Mouse (Mus musculus): ENCODE measurements at regions not wholly inside any gene's neighbourhood (a gene's known extent, or its start where the extent isn't known, plus 50 kb on each side); places are given as distances from the start of the nearest gene placed in this dataset.

DNA sequence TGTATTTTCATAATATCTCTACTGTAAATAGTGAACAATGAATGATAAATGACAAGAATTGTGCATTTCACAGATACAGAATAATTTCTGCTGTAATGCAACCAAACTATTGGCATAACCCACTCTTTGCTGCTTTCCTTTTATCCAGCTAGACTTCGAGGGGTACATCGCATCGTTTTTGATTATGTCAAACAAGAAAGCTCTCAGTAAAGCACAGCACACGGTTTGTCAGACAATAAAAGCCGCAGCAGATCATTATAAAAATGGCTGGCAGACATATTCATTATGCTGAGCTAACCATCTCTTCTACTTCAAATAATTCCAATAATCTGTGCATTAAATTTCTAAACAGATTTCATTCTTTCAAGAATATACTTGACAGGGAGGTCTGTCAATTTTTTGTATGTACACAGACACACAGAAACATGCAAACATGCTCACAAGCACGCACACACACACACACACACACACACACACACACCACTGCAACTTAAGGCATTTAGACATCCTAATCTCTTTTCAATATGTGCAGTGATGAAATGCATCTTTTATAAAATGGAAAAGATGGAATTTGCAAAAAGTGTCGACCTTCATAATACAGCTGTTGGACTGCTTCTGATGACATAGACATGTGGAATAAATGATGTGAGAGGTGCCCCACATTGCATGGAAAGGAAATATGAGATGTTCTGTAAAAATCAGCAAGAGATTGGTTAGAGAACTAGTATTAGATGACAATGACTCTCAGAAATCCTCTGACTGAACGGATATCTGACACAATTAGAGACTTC is 548.1 kb upstream of the Arrdc3 start:
- WGBS = 49% methylated on average over 8 of the region's 8 CpGs
- Histone ChIP-seq H3K4me3 (no peak overlapping the region), H3K27ac (no peak overlapping the region), H3K27me3 (replicated peaks) (no peaks in the 10 kb centered on the region), H3K36me3 (replicated peaks) (no peaks in the 10 kb centered on the region), H3K9ac (no peak overlapping the region), H3K4me2 (no peak overlapping the region), H3K4me1 (no peaks in the 10 kb centered on the region), H3K9me3 (no peaks in the 10 kb centered on the region)
- ATAC-seq (replicated peaks) = peak; percentile 65; the same call in 1 of the 2 replicates

GRCm38 (mm10) chr13:80346980-80347649 is 536.1 kb upstream of the Arrdc3 start:
- no peaks in the 10 kb centered on the region for H3K36me3 ChIP-seq (replicated peaks)
- no peak overlapping the region for H3K4me3 ChIP-seq
- 45% methylated on average over 2 of the region's 2 CpGs for WGBS
- no peaks in the 10 kb centered on the region for H3K27me3 ChIP-seq (replicated peaks)
- ATAC-seq (replicated peaks) = peak; percentile 84
- no peaks in the 10 kb centered on the region for H3K9me3 ChIP-seq
- peaks cover 4% of the 10 kb centered on the region; the same call in 1 of the 2 replicates for H3K4me1 ChIP-seq
- no peak overlapping the region for H3K9ac ChIP-seq
- H3K27ac ChIP-seq = no peak overlapping the region
- no peak overlapping the region for H3K4me2 ChIP-seq

DNA sequence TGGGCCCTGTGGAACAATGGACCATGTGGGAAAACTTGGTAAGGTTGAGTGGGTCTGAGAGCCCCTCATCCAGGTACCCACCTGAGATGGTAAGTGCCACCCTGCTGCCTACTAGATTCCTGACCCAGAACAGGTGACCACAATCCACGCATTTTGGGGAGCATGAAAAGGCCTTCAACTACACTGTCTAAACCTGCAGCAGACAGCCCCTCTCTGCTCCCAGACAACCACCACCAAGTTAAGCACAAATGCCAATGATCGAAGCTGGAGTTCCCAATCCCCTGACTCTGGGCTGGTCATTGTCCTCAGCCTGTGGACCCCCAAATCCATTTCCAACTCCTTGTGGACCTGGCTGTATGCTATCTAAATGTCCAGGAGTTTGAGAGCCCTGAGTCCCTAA is 517.2 kb upstream of the Arrdc3 start:
- 89% methylated on average over 2 of the region's 2 CpGs for WGBS
- no peaks in the 10 kb centered on the region for H3K27me3 ChIP-seq (replicated peaks)
- H3K4me3 ChIP-seq = no peak overlapping the region
- no peaks in the 10 kb centered on the region for H3K9me3 ChIP-seq
- no peaks in the 10 kb centered on the region for H3K36me3 ChIP-seq (replicated peaks)
- no peaks in the 10 kb centered on the region for H3K4me1 ChIP-seq
- no peak overlapping the region for H3K9ac ChIP-seq
- no peak overlapping the region for H3K27ac ChIP-seq
- no peak for ATAC-seq (replicated peaks)
- H3K4me2 ChIP-seq = no peak overlapping the region

DNA sequence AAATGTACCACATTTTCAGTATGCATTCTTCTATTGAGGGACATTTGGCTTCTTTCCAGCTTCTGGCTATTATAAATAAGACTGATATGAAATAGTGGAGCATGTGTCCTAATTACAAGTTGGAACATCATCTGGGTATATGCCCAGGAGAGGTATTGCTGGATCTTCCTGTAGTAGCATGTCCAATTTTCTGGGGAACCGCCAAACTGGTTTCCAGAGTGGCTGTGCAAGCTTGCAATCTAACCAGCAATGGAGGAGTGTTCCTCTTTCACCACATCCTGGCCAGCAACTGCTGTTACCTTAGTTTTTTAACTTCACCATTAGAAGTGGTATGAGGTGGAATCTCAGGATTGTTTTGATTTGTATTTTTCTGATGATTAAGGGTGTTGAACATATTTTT is 512.7 kb upstream of the Arrdc3 start:
- ATAC-seq (replicated peaks) = no peak
- Histone ChIP-seq H3K4me3 (no peak overlapping the region), H3K9me3 (no peaks in the 10 kb centered on the region), H3K9ac (no peak overlapping the region), H3K36me3 (replicated peaks) (no peaks in the 10 kb centered on the region), H3K27me3 (replicated peaks) (no peaks in the 10 kb centered on the region), H3K4me1 (no peaks in the 10 kb centered on the region), H3K27ac (no peak overlapping the region), H3K4me2 (no peak overlapping the region)
- 95% methylated on average over 1 of the region's 1 CpGs for WGBS

DNA sequence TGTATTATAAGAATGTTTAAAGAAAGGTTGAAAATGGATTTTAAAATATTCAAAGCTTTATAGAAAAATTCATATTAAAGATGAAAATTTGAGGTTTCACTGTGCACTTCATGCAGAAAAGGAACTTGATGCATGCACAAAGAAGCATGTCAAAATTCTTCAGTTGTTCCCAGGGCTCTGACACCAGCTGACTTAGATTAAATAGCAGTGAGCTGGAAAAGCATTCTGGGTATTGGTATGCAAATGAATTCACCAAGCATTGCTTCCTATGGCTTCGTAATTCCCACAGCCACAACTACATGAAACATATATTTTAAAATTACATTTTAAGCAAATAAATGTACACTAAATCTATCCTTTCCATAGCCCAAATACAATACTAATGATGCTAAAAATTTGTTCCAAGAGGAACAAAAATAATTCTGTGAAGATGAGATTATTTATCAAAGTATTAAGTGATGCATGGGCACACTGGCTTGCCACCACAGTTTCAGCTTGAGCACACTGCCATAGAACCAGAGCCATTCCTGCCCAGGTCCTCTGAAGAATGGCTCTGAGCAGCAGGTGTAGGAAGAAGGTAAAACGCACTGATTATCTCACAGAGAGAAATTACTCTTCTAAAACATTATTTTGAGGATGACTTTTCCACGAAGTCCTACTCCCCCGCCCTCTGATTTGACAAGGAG is 501.8 kb upstream of the Arrdc3 start:
- no peaks in the 10 kb centered on the region for H3K27me3 ChIP-seq (replicated peaks)
- no peak overlapping the region for H3K4me3 ChIP-seq
- no peak overlapping the region for H3K4me2 ChIP-seq
- H3K9me3 ChIP-seq = no peaks in the 10 kb centered on the region
- 55% methylated on average over 4 of the region's 4 CpGs for WGBS
- ATAC-seq (replicated peaks) = peak; percentile 56; the same call in 1 of the 2 replicates
- H3K4me1 ChIP-seq = no peaks in the 10 kb centered on the region
- no peak overlapping the region for H3K27ac ChIP-seq
- no peaks in the 10 kb centered on the region for H3K36me3 ChIP-seq (replicated peaks)
- H3K9ac ChIP-seq = no peak overlapping the region

DNA sequence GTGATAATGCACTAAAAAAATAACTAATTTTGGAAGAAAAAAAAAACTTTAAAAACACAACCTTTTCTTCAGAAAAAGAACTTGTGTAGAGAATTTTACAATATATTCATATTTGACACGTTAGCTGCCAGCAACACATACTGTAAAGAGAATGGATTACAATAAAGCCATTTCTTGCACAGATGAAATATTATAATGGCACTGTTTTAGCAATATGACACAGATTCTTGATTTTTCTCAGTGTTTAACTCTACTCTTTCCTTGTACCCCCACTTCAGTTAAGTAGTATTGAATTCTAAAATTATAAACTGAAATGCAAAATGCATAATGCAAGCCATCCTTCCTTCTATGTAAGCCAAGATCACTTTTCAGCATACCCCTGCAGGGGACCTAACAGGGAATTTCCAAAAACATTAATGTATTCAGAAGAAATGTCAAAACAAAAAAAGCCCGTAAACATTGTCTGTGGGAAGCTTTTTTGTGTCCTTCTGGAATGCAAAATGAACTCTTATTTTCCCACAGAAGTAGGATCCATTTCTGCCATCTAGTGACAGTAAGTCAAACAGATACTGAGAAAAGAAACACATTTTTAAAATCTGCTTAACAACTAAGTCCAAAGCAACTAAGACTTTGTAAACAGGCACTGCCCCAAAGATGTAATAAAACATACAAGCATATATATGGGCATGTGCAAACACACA is 501.1 kb upstream of the Arrdc3 start:
- Histone ChIP-seq H3K27ac (no peak overlapping the region), H3K36me3 (replicated peaks) (no peaks in the 10 kb centered on the region), H3K4me3 (no peak overlapping the region), H3K4me2 (no peak overlapping the region), H3K9ac (no peak overlapping the region), H3K27me3 (replicated peaks) (no peaks in the 10 kb centered on the region), H3K4me1 (no peaks in the 10 kb centered on the region), H3K9me3 (no peaks in the 10 kb centered on the region)
- 43% methylated on average over 2 of the region's 2 CpGs for WGBS
- ATAC-seq (replicated peaks) = no peak

DNA sequence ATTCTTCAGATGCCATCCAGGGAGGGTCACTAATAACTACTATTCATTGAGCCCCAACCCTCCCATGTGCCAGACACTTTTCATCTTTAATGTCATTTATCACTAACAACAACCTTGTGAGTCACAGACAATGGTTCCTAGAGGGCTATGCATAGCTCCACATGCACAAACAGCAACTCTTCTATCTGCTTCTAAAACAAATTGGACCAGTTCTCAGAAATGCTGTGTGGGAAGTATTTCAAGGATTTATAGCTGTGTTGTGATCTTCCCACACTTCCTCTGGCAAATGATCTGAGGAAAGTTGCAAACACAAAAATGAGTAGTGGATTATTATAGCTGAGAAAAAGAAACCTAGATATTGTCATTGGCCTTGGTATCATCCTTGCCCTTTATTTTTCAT is 474.3 kb upstream of the Arrdc3 start:
- Histone ChIP-seq H3K9me3 (no peaks in the 10 kb centered on the region), H3K4me2 (no peak overlapping the region), H3K4me1 (no peaks in the 10 kb centered on the region), H3K27me3 (replicated peaks) (no peaks in the 10 kb centered on the region), H3K36me3 (replicated peaks) (no peaks in the 10 kb centered on the region), H3K4me3 (no peak overlapping the region), H3K27ac (no peak overlapping the region), H3K9ac (no peak overlapping the region)
- ATAC-seq (replicated peaks) = no peak

GRCm38 (mm10) chr13:80409790-80410433 is 473.3 kb upstream of the Arrdc3 start:
- no peaks in the 10 kb centered on the region for H3K27me3 ChIP-seq (replicated peaks)
- H3K4me2 ChIP-seq = no peak overlapping the region
- no peaks in the 10 kb centered on the region for H3K9me3 ChIP-seq
- no peak overlapping the region for H3K9ac ChIP-seq
- H3K4me1 ChIP-seq = no peaks in the 10 kb centered on the region
- no peaks in the 10 kb centered on the region for H3K36me3 ChIP-seq (replicated peaks)
- H3K27ac ChIP-seq = no peak overlapping the region
- no peak overlapping the region for H3K4me3 ChIP-seq
- ATAC-seq (replicated peaks) = no peak

- H3K36me3 ChIP-seq (replicated peaks) = no peaks in the 10 kb centered on the region
- WGBS = 68% methylated on average over 3 of the region's 3 CpGs
- no peak for ATAC-seq (replicated peaks)
- H3K9me3 ChIP-seq = no peaks in the 10 kb centered on the region
- H3K27me3 ChIP-seq (replicated peaks) = no peaks in the 10 kb centered on the region
- no peak overlapping the region for H3K27ac ChIP-seq
- H3K4me2 ChIP-seq = no peak overlapping the region
- no peak overlapping the region for H3K4me3 ChIP-seq
- H3K4me1 ChIP-seq = no peaks in the 10 kb centered on the region
- no peak overlapping the region for H3K9ac ChIP-seq
Observed at GRCm38 (mm10) chr13:80418480-80419183, 464.6 kb upstream of the Arrdc3 start.

GRCm38 (mm10) chr13:80420341-80420740 is 462.8 kb upstream of the Arrdc3 start:
- Histone ChIP-seq H3K4me2 (no peak overlapping the region), H3K9me3 (no peaks in the 10 kb centered on the region), H3K4me3 (no peak overlapping the region), H3K27ac (no peak overlapping the region), H3K36me3 (replicated peaks) (no peaks in the 10 kb centered on the region), H3K27me3 (replicated peaks) (no peaks in the 10 kb centered on the region), H3K9ac (no peak overlapping the region), H3K4me1 (no peaks in the 10 kb centered on the region)
- no peak for ATAC-seq (replicated peaks)
- 84% methylated on average over 2 of the region's 2 CpGs for WGBS
